Mouse (Mus musculus): ENCODE results near the gene 2310034C09Rik. TPM values are rescaled to one million over a fixed set of nuclear protein-coding genes. Genes with fewer than 3 reads are reported as not detected.
A peak's percentile ranks its signal among the peaks of the same experiment; 100 is the strongest.
"Not testable (repeated sequence)": the region's sequence is repeated elsewhere in the genome, so short reads cannot be mapped to it uniquely, and the experiment has no call there.

Gene 2310034C09Rik
- total RNA-seq (2021): not detected

- not testable (repeated sequence) for DNase-seq
These were observed at the start of gene 2310034C09Rik for GRCm38 (mm10) chr16:88758547-88758946. Gene 2310034C09Rik, plus strand, starts transcription at chr16:88758847.

- DNase-seq: no peak
These were observed 47.9 kb upstream of the 2310034C09Rik start for GRCm38 (mm10) chr16:88710757-88711156.

- no peak for DNase-seq
These were observed 47.4 kb upstream of the 2310034C09Rik start for GRCm38 (mm10) chr16:88711245-88711644.

GRCm38 (mm10) chr16:88716549-88716948 is 42.1 kb upstream of the 2310034C09Rik start:
- DNase-seq: no peak

- no peak for DNase-seq
These were observed 38.6 kb upstream of the 2310034C09Rik start for GRCm38 (mm10) chr16:88720031-88720430.

GRCm38 (mm10) chr16:88728812-88729275 is 29.8 kb upstream of the 2310034C09Rik start, which contains the start of gene Krtap13-1:
Gene Krtap13-1, plus strand, starts transcription at chr16:88728862.
- peak; percentile 8 to 37 for DNase-seq

- no peak for DNase-seq
These were observed 23.3 kb upstream of the 2310034C09Rik start for GRCm38 (mm10) chr16:88735391-88735790.

GRCm38 (mm10) chr16:88744750-88745340 is 13.8 kb upstream of the 2310034C09Rik start:
- no peak for DNase-seq

- peak; percentile 5 to 7 for DNase-seq
These were observed 10.7 kb upstream of the 2310034C09Rik start for GRCm38 (mm10) chr16:88747943-88748342.

GRCm38 (mm10) chr16:88751535-88751934 is 7.1 kb upstream of the 2310034C09Rik start, which contains the start of gene Krtap13:
Gene Krtap13, minus strand, starts transcription at chr16:88751635.
- not testable (repeated sequence) for DNase-seq

GRCm38 (mm10) chr16:88774106-88774505 is 15.5 kb downstream of the 2310034C09Rik start, which contains the start of gene 2310057N15Rik:
Gene 2310057N15Rik, minus strand, starts transcription at chr16:88774206.
- DNase-seq: no peak

GRCm38 (mm10) chr16:88777596-88777995 is 18.9 kb downstream of the 2310034C09Rik start, which contains the start of gene Gm5965:
Gene Gm5965, plus strand, starts transcription at chr16:88777896.
- DNase-seq: no peak

- DNase-seq: no peak
These were observed 28.1 kb downstream of the 2310034C09Rik start for GRCm38 (mm10) chr16:88786786-88787185.

Other genes with a start within 250 kb of the 2310034C09Rik start
- not detected for gene Cldn8, start 195.7 kb upstream of the 2310034C09Rik start, total RNA-seq (2021)
- gene Krtap24-1, start 146.6 kb upstream of the 2310034C09Rik start, total RNA-seq (2021): not detected
- not detected for gene 2310079G19Rik, start 131.2 kb upstream of the 2310034C09Rik start, total RNA-seq (2021)
- gene Krtap26-1, start 111.1 kb upstream of the 2310034C09Rik start, total RNA-seq (2021): not detected
- gene Krtap27-1, start 87.2 kb upstream of the 2310034C09Rik start, total RNA-seq (2021): not detected
- gene 2310061N02Rik, start 50.9 kb upstream of the 2310034C09Rik start, total RNA-seq (2021): not detected
- not detected for gene Krtap13-1, start 30.0 kb upstream of the 2310034C09Rik start, total RNA-seq (2021)
- gene Krtap13, start 7.2 kb upstream of the 2310034C09Rik start, total RNA-seq (2021): not detected
- gene 2310057N15Rik, start 15.4 kb downstream of the 2310034C09Rik start, total RNA-seq (2021): not detected
- not detected for gene Gm5965, start 19.0 kb downstream of the 2310034C09Rik start, total RNA-seq (2021)
- not detected for gene Gm20741, start 53.4 kb downstream of the 2310034C09Rik start, total RNA-seq (2021)
- gene Krtap15, start 61.4 kb downstream of the 2310034C09Rik start, total RNA-seq (2021): not detected
- not detected for gene Krtap14, start 67.3 kb downstream of the 2310034C09Rik start, total RNA-seq (2021)
- gene Krtap19-1, start 110.6 kb downstream of the 2310034C09Rik start, total RNA-seq (2021): not detected
- not detected for gene Krtap19-2, start 115.4 kb downstream of the 2310034C09Rik start, total RNA-seq (2021)
- not detected for gene Krtap19-3, start 119.2 kb downstream of the 2310034C09Rik start, total RNA-seq (2021)
- not detected for gene Krtap19-4, start 126.2 kb downstream of the 2310034C09Rik start, total RNA-seq (2021)
- not detected for gene Krtap19-5, start 137.6 kb downstream of the 2310034C09Rik start, total RNA-seq (2021)
- not detected for gene Krtap19-9b, start 173.4 kb downstream of the 2310034C09Rik start, total RNA-seq (2021)
- gene Krtap16-3, start 204.0 kb downstream of the 2310034C09Rik start, total RNA-seq (2021): not detected